Mouse (Mus musculus): ENCODE data around the gene Pla2g2f.

Gene Pla2g2f

GRCm38 (mm10) chr4:138757416-138757815 is at the start of gene Pla2g2f:
Gene Pla2g2f, minus strand, starts transcription at chr4:138757626.
- DNase-seq (ENCODE audit: low read depth, low spot score) = no peak

DNA sequence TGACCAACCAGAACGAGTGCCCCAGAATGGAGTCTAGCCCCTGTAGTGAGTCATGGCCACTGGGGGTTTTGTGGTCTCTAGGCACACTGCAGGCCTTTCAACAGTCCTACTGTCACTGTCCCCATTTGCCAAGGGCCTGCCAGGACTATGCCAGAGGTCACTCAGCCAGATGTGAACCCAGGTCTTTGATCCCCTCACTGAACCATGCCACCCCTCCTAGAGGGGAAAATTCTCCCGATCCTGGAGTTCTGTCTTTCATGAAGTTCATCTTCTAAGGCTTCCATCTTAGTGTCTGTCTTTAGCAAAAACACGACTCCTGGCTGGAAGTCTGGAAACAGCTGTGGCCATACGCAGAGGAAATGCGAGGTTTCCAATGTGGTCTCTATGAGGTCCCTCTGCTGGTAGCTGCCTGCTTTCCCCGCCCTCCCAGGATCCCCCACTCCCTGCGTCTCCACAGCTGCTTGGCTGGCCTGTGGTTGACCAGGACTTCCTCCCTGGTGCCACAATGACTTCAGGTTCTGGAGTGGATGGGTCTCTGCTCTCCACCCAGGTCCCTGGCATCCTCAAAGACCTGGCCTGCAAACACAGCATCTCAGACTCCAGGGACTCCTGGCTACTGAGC is 49.6 kb upstream of the Pla2g2f start:
- no peak for DNase-seq (ENCODE audit: low read depth, low spot score)

DNA sequence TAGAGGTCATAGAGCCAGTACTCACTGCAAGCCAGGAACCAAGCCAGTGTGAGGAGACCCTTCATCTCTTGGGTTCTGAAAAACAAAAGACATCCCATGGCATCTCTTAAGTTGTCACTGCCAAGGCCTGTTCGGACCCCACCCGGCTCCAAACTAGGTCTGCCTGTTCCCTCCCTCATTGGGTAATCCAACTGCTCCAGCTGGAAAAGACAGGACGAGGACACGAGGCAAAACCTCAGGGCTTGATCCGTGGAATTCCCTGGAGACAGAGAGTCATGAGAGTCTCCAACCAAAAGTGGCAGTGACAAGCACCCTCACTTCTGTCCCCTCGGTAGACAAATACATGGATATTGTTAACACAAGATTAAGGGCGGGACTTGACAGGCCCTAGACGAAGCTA is 48.7 kb upstream of the Pla2g2f start:
- no peak for DNase-seq (ENCODE audit: low read depth, low spot score)

DNA sequence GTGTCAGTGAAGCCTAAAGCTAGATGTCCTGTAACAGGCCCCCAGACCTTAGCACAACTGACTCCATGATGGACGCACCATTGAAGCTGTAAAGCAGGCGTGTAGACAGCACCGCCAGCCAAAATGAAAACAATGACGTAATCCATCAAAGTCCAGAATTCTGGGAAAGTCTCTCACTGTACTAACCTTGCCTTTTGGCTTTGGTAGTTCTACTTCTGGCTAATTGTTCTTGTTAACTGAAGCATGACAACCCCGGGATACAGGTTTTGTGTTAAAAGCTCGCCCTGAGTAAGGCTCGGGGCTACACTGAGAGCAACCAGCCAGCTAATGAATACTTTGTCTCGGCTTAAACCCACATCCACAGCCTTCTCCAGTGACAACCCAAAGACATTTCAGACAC is 47.8 kb upstream of the Pla2g2f start:
- no peak for DNase-seq (ENCODE audit: low read depth, low spot score)

DNA sequence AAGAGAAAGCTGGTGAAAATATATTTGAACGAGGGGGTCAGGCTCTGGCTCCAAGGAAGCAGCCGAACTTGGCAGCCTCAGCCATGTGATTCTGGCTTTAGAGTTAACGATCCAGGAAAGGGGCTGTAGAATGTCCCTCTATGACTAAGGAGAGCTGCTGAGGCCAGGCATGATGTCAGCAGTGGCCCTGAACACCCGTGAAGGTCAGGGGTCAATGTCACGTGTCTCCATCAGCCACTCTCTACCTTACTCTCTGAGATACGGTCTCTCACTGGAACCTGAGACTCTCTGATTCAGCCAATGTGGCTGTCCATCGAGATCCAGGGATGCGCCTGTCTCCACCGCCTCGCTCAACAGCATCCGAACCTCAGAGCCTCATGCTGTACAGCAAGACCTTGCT is 45.5 kb upstream of the Pla2g2f start:
- DNase-seq (ENCODE audit: low read depth, low spot score) = no peak

- peak; percentile 36 for DNase-seq (ENCODE audit: low read depth, low spot score)
These were observed 44.2 kb upstream of the Pla2g2f start for GRCm38 (mm10) chr4:138801631-138802030.

DNA sequence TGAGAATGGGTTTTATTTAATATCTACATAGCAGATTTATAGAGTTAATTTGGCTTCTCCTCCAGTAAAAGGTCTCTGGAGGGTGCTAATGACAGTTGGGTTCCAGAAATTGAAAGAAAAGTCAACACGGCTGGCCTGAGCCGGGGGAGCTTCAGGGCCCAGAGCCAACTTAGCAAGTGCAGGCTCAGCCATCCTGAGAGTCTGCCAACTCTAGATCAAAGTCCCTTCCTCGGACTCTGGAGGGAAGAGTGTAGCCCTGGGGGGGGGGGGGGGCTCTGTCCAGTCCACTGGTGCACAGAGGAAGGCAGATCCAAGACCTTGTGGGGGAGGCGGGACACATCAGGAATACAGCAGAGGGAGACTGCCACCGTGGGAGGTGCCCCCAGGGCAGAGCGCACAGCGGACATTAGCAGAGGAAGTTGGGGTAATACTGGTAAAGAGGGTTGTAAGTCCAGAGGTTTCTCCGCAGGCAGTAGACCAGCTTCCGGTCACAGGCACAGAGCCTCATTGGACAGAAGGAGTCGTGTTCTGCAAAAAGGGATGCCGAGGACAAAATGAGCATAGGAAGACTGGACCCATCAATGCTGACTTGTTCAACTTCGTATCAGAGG is 42.8 kb upstream of the Pla2g2f start:
- no peak for DNase-seq (ENCODE audit: low read depth, low spot score)

DNA sequence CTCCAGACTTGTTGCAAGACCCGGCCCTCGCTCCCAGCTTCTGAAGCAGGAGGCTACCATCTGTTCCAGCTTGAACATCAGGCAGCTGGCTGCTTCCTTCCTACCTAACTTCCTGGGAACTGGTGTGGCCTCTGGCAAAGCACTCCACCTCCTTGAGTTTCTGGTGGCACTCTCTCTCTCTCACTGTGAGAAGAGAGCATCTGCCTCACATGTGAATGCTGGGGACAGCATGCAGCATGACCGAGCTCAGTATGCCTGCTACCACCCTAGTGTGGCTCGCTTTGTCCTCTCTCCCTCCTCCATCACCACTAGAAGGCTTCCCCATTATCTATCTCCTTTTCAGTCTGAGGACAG is 39.8 kb upstream of the Pla2g2f start:
- DNase-seq (ENCODE audit: low read depth, low spot score) = no peak

DNA sequence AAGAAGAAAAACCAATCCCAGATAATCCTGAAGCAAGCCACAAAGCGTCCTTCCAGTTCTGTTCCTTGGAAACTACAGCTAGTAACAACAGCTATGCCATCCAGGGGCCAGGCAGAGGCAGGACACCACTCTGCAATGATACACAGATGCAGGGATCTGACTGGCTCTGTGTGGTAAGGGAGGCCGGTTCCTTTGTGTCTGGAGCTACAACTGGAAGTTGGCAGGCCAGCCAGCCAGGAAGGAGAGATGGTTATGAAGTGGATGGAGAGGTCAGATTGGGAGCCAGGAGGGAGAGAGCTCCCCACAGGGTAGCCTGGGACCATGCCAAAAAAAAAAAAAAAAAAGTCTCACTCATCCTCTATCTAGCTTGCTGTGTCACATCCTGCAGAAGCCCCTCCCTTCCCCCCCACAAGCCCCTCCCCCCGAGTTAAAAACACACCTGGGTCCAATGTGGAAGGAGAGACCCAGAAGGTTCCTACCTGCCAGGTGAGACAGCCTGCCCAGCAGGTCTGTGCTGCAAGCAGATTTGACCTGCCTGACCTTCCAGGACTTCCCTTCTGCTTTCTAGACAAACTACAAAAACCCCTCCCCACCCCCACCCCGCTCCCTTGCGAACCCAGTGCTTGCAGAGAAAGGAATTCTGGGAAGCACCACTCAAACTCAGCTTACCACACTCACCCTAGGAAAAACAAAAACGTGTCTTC is 39.2 kb upstream of the Pla2g2f start:
- no peak for DNase-seq (ENCODE audit: low read depth, low spot score)

DNA sequence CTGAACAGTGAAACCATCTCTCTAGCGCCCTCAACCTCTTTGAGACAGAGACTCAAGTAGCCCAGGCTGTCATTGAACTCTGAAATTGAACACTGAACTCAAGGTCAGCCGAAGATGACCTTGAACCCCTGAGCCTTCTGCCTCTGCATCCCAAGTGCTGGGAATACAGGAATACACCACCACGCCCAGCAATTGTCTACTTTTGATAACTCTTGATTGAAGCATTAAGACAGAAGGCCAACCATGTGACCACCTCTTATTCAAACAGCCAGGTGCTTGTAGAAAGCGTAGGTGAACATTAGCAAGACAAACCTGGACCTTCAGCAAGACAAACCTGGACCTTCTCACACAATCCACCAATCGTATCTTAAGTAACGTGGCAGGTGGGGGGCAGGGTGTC is 36.9 kb upstream of the Pla2g2f start:
- DNase-seq (ENCODE audit: low read depth, low spot score) = no peak

DNA sequence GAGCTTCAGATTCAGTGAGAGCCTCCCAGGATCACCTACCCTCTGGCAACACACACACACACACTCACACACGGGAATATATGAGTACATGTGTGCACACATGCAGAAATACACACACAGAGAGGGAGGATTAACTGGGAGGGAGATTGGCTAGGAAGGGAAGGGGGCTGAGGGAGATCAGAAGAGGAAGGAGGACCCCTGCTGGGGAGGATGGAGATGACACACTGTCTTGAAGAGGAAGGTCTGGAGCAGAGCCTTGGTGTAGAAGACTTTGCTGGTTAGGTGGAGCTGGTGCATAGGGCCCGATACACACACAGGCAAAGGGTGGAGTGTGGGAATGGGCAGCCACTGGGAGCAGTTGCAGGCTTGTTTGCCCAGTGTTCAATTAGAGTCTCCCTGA is 35.9 kb upstream of the Pla2g2f start:
- no peak for DNase-seq (ENCODE audit: low read depth, low spot score)

DNA sequence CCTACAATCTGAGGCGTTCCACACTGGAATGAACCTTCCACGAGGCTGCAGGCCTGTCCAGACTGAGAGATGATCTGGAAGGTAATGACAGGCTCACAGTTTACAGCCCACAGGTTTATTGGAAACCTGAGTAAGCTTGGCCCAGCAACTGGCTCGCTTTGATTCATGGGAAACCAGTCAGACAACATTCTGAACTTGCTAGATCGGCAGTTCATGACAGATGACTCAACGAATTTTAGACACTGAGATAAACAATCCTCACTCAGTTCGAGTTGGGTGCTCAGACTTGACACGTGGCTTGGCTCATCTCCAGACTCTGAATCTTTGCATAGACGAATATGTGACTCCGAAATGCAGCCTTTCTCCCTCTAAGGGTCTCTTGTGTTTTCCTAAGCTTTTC is 35.2 kb upstream of the Pla2g2f start:
- DNase-seq (ENCODE audit: low read depth, low spot score) = no peak

DNA sequence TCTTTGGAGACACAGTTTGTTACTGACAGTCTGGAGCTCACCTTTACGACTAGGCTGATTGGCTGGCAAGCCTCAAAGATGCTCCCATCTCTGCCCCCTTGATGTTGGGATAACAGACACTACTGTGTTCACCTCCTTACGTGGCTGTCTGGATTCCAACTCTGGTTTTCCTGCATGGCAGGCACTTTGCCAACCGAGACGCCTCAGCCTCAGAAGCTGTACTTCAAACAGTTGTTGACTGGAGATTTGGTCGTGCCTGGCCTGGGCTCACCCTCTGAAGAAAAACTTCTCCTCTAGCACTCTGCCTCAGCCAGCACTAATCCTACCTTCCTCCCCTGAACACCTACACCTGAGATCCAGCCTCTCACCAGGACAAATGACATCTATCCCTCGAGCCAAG is 34.0 kb upstream of the Pla2g2f start:
- no peak for DNase-seq (ENCODE audit: low read depth, low spot score)

- DNase-seq (ENCODE audit: low read depth, low spot score) = no peak
These were observed 31.0 kb upstream of the Pla2g2f start for GRCm38 (mm10) chr4:138788381-138788780.

GRCm38 (mm10) chr4:138786141-138786540 is 28.7 kb upstream of the Pla2g2f start:
- DNase-seq (ENCODE audit: low read depth, low spot score) = no peak

DNA sequence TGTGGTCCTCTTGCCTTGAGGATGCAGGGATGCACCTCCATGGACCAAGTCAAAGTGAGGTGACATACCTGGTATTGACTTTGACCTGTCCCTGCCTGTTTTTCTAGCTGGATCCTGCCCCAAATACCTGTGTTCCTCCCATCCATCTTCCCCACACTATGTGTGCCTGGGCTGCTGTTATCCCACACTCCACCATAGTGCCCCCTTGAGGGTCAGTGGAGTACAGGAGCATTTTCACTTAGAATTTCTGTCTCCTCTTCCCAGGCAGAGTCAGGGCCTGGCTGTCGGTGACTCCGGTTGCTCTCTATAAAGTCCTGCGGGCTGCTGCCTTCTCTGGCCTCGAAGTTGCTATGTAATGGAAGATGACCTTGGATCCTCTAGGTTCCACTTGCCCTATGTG is 28.3 kb upstream of the Pla2g2f start:
- no peak for DNase-seq (ENCODE audit: low read depth, low spot score)

DNA sequence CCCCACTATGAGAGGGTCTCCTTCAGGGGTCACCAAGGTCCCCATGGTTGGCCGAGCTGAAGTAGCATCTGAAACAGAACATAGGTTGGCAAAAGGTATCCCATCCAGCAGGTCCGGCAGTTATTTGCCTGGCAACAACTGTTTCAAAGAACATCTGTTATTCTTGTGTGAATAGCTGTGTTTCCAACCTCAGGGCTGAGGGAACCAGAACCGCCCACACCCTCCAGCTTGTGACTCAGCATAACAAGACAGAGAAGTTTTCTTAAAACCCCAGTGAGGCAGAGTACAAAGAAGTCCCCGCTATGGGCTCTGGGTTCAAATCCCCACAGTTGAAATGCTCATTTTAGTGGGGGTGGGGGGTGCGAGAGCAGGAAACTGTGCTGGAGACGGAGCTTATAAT is 24.7 kb upstream of the Pla2g2f start:
- no peak for DNase-seq (ENCODE audit: low read depth, low spot score)

DNA sequence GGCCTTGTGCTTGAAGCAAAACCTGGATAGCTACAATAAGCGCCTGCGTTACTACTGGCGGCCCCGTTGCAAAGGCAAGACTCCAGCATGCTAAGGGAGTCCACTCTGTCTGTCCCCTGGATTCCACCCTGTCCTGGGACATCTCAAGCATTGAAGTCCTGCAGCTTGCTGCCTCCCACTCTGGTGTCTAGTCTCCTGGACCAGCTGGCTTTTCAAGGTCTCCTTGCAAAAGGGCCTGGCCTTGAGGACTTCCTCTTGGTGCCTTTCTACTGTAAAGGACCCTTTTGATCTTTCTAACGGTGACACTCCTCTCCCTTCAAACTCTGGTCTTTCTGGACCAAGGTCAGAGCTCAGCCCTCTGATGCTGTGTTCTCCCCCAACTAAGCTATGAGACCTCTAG is 22.9 kb upstream of the Pla2g2f start:
- DNase-seq (ENCODE audit: low read depth, low spot score) = no peak

- DNase-seq (ENCODE audit: low read depth, low spot score) = no peak
These were observed 20.3 kb upstream of the Pla2g2f start for GRCm38 (mm10) chr4:138777417-138778407.

- DNase-seq (ENCODE audit: low read depth, low spot score) = no peak
These were observed 18.0 kb upstream of the Pla2g2f start, which contains the start of gene Pla2g2d for GRCm38 (mm10) chr4:138775435-138775834. Gene Pla2g2d, plus strand, starts transcription at chr4:138775735.

DNA sequence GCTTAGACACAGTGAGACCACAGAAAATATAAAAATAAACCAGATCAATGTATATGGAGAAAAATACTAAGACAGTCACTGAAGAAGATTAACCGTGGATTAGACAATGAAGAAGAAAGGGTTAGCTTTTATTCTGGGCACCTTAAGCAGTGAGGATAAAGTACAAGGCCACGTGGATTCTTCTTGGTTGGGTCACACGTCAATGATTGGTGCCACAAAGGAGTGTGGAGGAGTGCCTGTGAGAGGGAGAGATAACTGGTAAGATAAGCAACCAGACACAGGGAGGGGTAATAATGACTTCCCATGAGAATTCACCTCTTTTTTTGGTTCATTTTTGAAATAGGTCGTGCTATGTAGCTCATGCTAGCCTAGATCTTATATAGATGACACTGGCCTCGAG is 15.0 kb upstream of the Pla2g2f start:
- no peak for DNase-seq (ENCODE audit: low read depth, low spot score)

- no peak for DNase-seq (ENCODE audit: low read depth, low spot score)
These were observed 14.5 kb upstream of the Pla2g2f start for GRCm38 (mm10) chr4:138771970-138772369.

All from retina, adult 2 months (tissue).